Mouse (Mus musculus) heart, adult 2 months (tissue): Measurements from ENCODE around the gene Tubb4a.

Experiments
- CTCF ChIP-seq: fragments of 200-600 bp; IDR thresholded peaks from 2 replicates; pipeline ENCODE4 v1.8.1; 2022; ENCODE audit warnings: antibody characterized with exemption, mild to moderate bottlenecking, moderate library complexity
- EP300 ChIP-seq: fragments of 200-500 bp; IDR thresholded peaks from 2 replicates; pipeline ENCODE4 v1.6.1; 2011; ENCODE audit warnings: low read depth, low read length, control low read depth; ENCODE audit not compliant: insufficient read depth
- POLR2A ChIP-seq: fragments of 200-500 bp; IDR thresholded peaks from 2 replicates; pipeline ENCODE4 v1.6.1; 2011; ENCODE audit warnings: mild to moderate bottlenecking, low read depth, low read length, control low read depth; ENCODE audit not compliant: insufficient read depth

- TF ChIP-seq EP300 (no peak), CTCF (no peak), POLR2A (no peak)
Measured at GRCm38 (mm10) chr17:57112768-57113474, 25.3 kb upstream of the Tubb4a start.
